Mouse (Mus musculus) MEL (cell line): ENCODE data around the gene Tmod1.

Experiments
- CHD1 ChIP-seq: IDR thresholded peaks from 2 replicates; pipeline ENCODE4 v1.6.1; 2012; ENCODE audit warnings: low read depth, mild to moderate bottlenecking, inconsistent platforms, low read length, improper control_type of control experiment
- CHD2 ChIP-seq: IDR thresholded peaks from 2 replicates; pipeline ENCODE4 v1.6.1; 2011; ENCODE audit warnings: low read length, improper control_type of control experiment
- CTCF ChIP-seq, 3 experiments: IDR thresholded peaks in 2 of 3; conservative IDR thresholded peaks in 1 of 3; 2 replicates each; pipeline ENCODE4 v1.5.1; 2011 to 2012; ENCODE audit warnings: low read length in 3 of 3, low read depth in 2 of 3, mild to moderate bottlenecking in 2 of 3, improper control_type of control experiment in 1 of 3, inconsistent platforms in 1 of 3, mixed read lengths in 1 of 3, moderate library complexity in 1 of 3; ENCODE audit not compliant: control insufficient read depth in 1 of 3, insufficient read depth in 1 of 3, poor library complexity in 1 of 3, severe bottlenecking in 1 of 3
- EP300 ChIP-seq, 2 experiments: IDR thresholded peaks; 2 replicates each; pipeline ENCODE4 v1.6.1; 2011; ENCODE audit warnings: improper control_type of control experiment in 2 of 2, low read length in 2 of 2, low read depth in 1 of 2, mild to moderate bottlenecking in 1 of 2
- GATA1 ChIP-seq: IDR thresholded peaks from 2 replicates; pipeline ENCODE4 v1.6.1; 2011; ENCODE audit warnings: low read depth, low read length, improper control_type of control experiment
- MAFK ChIP-seq: IDR thresholded peaks from 2 replicates; pipeline ENCODE4 v1.6.1; 2011; ENCODE audit warnings: low read depth, mild to moderate bottlenecking, low read length, improper control_type of control experiment, borderline replicate concordance
- MAX ChIP-seq: IDR thresholded peaks from 2 replicates; pipeline ENCODE4 v1.6.1; 2011; ENCODE audit warnings: low read length, improper control_type of control experiment
- MAZ ChIP-seq: IDR thresholded peaks from 2 replicates; pipeline ENCODE4 v1.6.1; 2012; ENCODE audit warnings: low read depth, mild to moderate bottlenecking, inconsistent platforms, low read length, improper control_type of control experiment
- POLR2A ChIP-seq, 2 experiments: IDR thresholded peaks; 2 replicates each; pipeline ENCODE4 v1.6.1; 2011 to 2012; ENCODE audit warnings: low read length in 2 of 2, mild to moderate bottlenecking in 2 of 2, control low read depth in 1 of 2, improper control_type of control experiment in 1 of 2, low read depth in 1 of 2, moderate library complexity in 1 of 2; ENCODE audit not compliant: control insufficient read depth in 1 of 2, insufficient read depth in 1 of 2, poor library complexity in 1 of 2
- USF1 ChIP-seq: IDR thresholded peaks from 2 replicates; pipeline ENCODE4 v1.6.1; 2014; ENCODE audit warnings: low read depth, mild to moderate bottlenecking, inconsistent platforms, low read length, improper control_type of control experiment, moderate library complexity

- no peak for TF ChIP-seq CTCF (IDR thresholded peaks at IDR 0.05 in 2 of 3, conservative IDR thresholded peaks at IDR 0.05 in 1 of 3; ENCODE audit: control insufficient read depth in 1 of 3, insufficient read depth in 1 of 3, low read depth in 2 of 3, low read length in 3 of 3, poor library complexity in 1 of 3, severe bottlenecking in 1 of 3)
- TF ChIP-seq CHD2, result no peak
- TF ChIP-seq MAZ, result no peak
- TF ChIP-seq POLR2A (IDR thresholded peaks at IDR 0.05; ENCODE audit: control insufficient read depth in 1 of 2, insufficient read depth in 1 of 2, low read depth in 1 of 2, low read length in 2 of 2, poor library complexity in 1 of 2), result no peak
- TF ChIP-seq EP300 (IDR thresholded peaks at IDR 0.05; ENCODE audit: low read depth in 1 of 2, low read length in 2 of 2), result no peak
- no peak for TF ChIP-seq MAX
- TF ChIP-seq USF1, result no peak
- no peak for TF ChIP-seq MAFK
- no peak for TF ChIP-seq CHD1
- no peak for TF ChIP-seq GATA1
These were observed 25.5 kb downstream of the Tmod1 start for GRCm38 (mm10) chr4:46064263-46064662.
